Mouse (Mus musculus): ENCODE measurements at regions not wholly inside any gene's neighbourhood (a gene's known extent, or its start where the extent isn't known, plus 50 kb on each side); places are given as distances from the start of the nearest gene placed in this dataset.

- TF ChIP-seq BHLHE40 (IDR thresholded peaks at IDR 0.05; ENCODE audit: borderline replicate concordance, low read depth, low read length) = no peak
- no peak for TF ChIP-seq POLR2A (IDR thresholded peaks at IDR 0.05; ENCODE audit: control insufficient read depth in 1 of 2, insufficient read depth in 1 of 2, low read depth in 1 of 2, low read length in 2 of 2, poor library complexity in 1 of 2)
- TF ChIP-seq ZNF384 (IDR thresholded peaks at IDR 0.05; ENCODE audit: low read depth, low read length) = no peak
- TF ChIP-seq JUND (IDR thresholded peaks at IDR 0.05; ENCODE audit: low read depth, low read length) = no peak
- TF ChIP-seq KAT2A (conservative IDR thresholded peaks at IDR 0.05; ENCODE audit: low read depth, low read length) = no peak
- no peak for TF ChIP-seq CTCF (IDR thresholded peaks at IDR 0.05 in 2 of 3, conservative IDR thresholded peaks at IDR 0.05 in 1 of 3; ENCODE audit: control insufficient read depth in 1 of 3, insufficient read depth in 1 of 3, low read depth in 2 of 3, low read length in 3 of 3, poor library complexity in 1 of 3, severe bottlenecking in 1 of 3)
- no peak for TF ChIP-seq MAZ (IDR thresholded peaks at IDR 0.05; ENCODE audit: low read depth, low read length)
- no peak for TF ChIP-seq TCF12 (IDR thresholded peaks at IDR 0.05; ENCODE audit: low read depth, low read length)
- TF ChIP-seq MXI1 (IDR thresholded peaks at IDR 0.05; ENCODE audit: low read depth, low read length) = no peak
- TF ChIP-seq USF1 (IDR thresholded peaks at IDR 0.05; ENCODE audit: low read depth, low read length) = no peak
- TF ChIP-seq MAX (IDR thresholded peaks at IDR 0.05; ENCODE audit: low read length) = no peak
- TF ChIP-seq HCFC1 (IDR thresholded peaks at IDR 0.05; ENCODE audit: low read depth, low read length) = no peak
- TF ChIP-seq GATA1 (IDR thresholded peaks at IDR 0.05; ENCODE audit: low read depth, low read length) = no peak
Observed at GRCm38 (mm10) chr12:114583371-114583770, 1039.7 kb downstream of the Adam6a start.
